Mouse (Mus musculus) skeletal muscle tissue, postnatal 0 days (tissue): ENCODE data around the gene Lrrc74a. TPM values are rescaled to one million over a fixed set of nuclear protein-coding genes. Genes with fewer than 3 reads are reported as not detected.

Experiments used
- polyA plus RNA-seq: library from polyadenylated mRNA; unstranded; fragments of >200 nt; fragmentation: Nextera tagmentation; extraction: Ambion mirVana; gene quantifications from 2 replicates; pipeline ENCODE4 v1.2.1, GENCODE M21; 2015

Gene Lrrc74a
- polyA plus RNA-seq: not detected in 2 replicates

DNA sequence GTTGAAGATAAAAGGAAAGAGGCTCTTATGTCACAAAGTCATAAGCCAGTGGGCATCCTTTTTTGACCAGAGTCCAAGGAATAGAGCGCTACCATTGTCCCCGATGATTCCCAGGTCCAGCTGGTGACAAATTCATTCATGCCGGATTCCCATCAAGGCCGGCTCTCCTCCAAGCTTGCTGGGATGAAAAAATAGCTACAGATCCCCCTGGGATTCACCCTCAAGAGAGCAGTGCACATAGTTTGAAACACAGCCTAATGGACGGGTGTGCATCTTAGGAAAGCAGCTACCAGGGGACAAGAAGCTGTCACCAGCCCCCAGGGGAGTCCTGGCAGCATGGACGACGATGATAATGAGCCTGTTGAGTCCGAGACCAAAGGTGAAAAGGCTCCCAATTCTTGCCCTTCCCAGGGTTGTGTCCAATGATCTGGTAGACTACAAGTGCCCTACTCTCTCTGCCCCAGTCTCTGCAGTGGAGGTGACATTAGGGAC is at the start of gene Lrrc74a:
TSS of gene Lrrc74a (plus strand) at position 51 of the 492 bp plus-strand sequence.

DNA sequence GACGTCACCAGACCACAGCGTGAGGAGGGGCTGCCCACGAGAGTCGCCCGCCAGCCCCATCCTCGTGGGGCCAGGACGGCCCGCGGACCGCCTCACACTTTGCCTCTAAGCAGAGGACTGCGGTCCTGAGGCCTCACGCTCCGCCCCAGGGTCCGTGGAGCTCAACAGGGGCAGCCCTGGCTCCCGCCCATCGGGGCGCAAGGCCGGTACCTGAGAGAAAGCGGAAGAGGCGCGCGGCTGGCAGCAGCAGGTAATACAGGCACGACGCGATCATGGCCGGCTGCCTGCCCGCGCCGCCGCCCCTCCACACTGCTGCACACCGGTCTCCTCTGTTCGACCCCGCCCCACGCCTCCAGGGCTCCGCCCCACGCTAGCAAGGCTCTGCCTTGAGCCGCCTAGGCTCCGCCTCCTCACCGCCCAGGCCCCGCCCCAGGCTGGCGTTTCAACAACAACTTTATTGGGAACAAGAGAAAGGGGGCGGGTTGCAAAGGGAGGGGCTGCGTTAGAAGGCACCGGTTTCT is 8.0 kb upstream of the Lrrc74a start, which contains the start of gene Angel1:
TSS of gene Angel1 (minus strand) at position 341 of the 521 bp plus-strand sequence.

Other genes starting within 250 kb of the Lrrc74a start
- gene Vash1, start 55.7 kb upstream of the Lrrc74a start, polyA plus RNA-seq: 12.8 and 15.3 TPM in 2 replicates
- gene Angel1, start 7.9 kb upstream of the Lrrc74a start, polyA plus RNA-seq: 10.7 and 11.5 TPM in 2 replicates
- gene Irf2bpl, start 150.4 kb downstream of the Lrrc74a start, polyA plus RNA-seq: 22.2 and 25.9 TPM in 2 replicates
- 13.4 and 14.8 TPM in 2 replicates for gene Cipc, start 212.7 kb downstream of the Lrrc74a start, polyA plus RNA-seq